Mouse (Mus musculus) brown adipose tissue, adult 24 weeks (tissue): Measurements from ENCODE around the gene Efcab11. TPM values are rescaled to one million over a fixed set of nuclear protein-coding genes. Genes with fewer than 3 reads are reported as not detected.

Source experiments
- H3K27ac ChIP-seq: fragments of 200-500 bp; replicated peaks from 2 replicates; pipeline ENCODE4 v1.5.1; 2012; ENCODE audit warnings: low read depth, mild to moderate bottlenecking, low read length
- H3K4me1 ChIP-seq: fragments of 200-500 bp; 2 replicates; pipeline ENCODE4 v1.6.1; 2012; ENCODE audit warnings: low read length, mixed read lengths; ENCODE audit not compliant: control insufficient read depth, insufficient read depth, insufficient read length
- H3K4me3 ChIP-seq: fragments of 200-500 bp; 2 replicates; pipeline ENCODE4 v1.5.1; 2012; ENCODE audit warnings: low read depth, mild to moderate bottlenecking, low read length, moderate library complexity; ENCODE audit not compliant: insufficient read depth
- polyA plus RNA-seq: library from polyadenylated mRNA; stranded (reverse); fragments of >200 nt; gene quantifications from 2 replicates; pipeline ENCODE4 v1.2.4, GENCODE M21; 2012; ENCODE audit not compliant: missing spikeins, insufficient read depth, insufficient read length

Gene Efcab11
- polyA plus RNA-seq, 1 experiment, result not detected

- no peak overlapping the region for H3K27ac ChIP-seq
- H3K4me3 ChIP-seq, result no peak overlapping the region
- 0 out of 2 replicates have a peak, but pooled peaks cover 4% of the 10 kb centered on the region for H3K4me1 ChIP-seq
These were observed 15.8 kb upstream of the Efcab11 start for GRCm38 (mm10) chr12:99899991-99900390.

GRCm38 (mm10) chr12:99898248-99898870 lies 14.1 kb upstream of the Efcab11 start:
- Histone ChIP-seq H3K4me3 (no peak overlapping the region), H3K4me1 (0 out of 2 replicates have a peak, but pooled peaks cover 3% of the 10 kb centered on the region), H3K27ac (no peak overlapping the region)

- Histone ChIP-seq H3K4me1 (no peaks in the 10 kb centered on the region), H3K27ac (no peak overlapping the region), H3K4me3 (no peak overlapping the region)
These were observed 13.6 kb upstream of the Efcab11 start for GRCm38 (mm10) chr12:99897846-99898245.

- no peaks in the 10 kb centered on the region for H3K4me1 ChIP-seq
- no peak overlapping the region for H3K27ac ChIP-seq
- H3K4me3 ChIP-seq, result peak overlapping the region; percentile 91
These were observed 1.2 kb upstream of the Efcab11 start for GRCm38 (mm10) chr12:99885282-99885901.

GRCm38 (mm10) chr12:99883713-99884105 lies 530 bp downstream of the Efcab11 start:
- Histone ChIP-seq H3K4me3 (peak overlapping the region; percentile 91), H3K27ac (peak overlapping the region; percentile 66)

GRCm38 (mm10) chr12:99883000-99883712 lies 1.1 kb downstream of the Efcab11 start:
- no peak overlapping the region for H3K27ac ChIP-seq

More at GRCm38 (mm10) chr12:99883713-99884105, 530 bp downstream of the Efcab11 start:
- no peaks in the 10 kb centered on the region for H3K4me1 ChIP-seq

GRCm38 (mm10) chr12:99874609-99875008 lies 9.6 kb downstream of the Efcab11 start:
- Histone ChIP-seq H3K4me3 (no peak overlapping the region), H3K4me1 (no peaks in the 10 kb centered on the region), H3K27ac (no peak overlapping the region)

More at GRCm38 (mm10) chr12:99883000-99883712, 1.1 kb downstream of the Efcab11 start:
- Histone ChIP-seq H3K4me3 (peak overlapping the region; percentile 91), H3K4me1 (no peaks in the 10 kb centered on the region)

GRCm38 (mm10) chr12:99873443-99873842 lies 10.8 kb downstream of the Efcab11 start:
- H3K27ac ChIP-seq, result no peak overlapping the region
- no peaks in the 10 kb centered on the region for H3K4me1 ChIP-seq
- H3K4me3 ChIP-seq, result no peak overlapping the region

- Histone ChIP-seq H3K27ac (no peak overlapping the region), H3K4me3 (no peak overlapping the region)
These were observed 15.4 kb downstream of the Efcab11 start for GRCm38 (mm10) chr12:99868821-99869220.

GRCm38 (mm10) chr12:99864613-99865012 lies 19.6 kb downstream of the Efcab11 start:
- no peak overlapping the region for H3K4me3 ChIP-seq
- no peak overlapping the region for H3K27ac ChIP-seq
- no peaks in the 10 kb centered on the region for H3K4me1 ChIP-seq

More at GRCm38 (mm10) chr12:99868821-99869220, 15.4 kb downstream of the Efcab11 start:
- no peaks in the 10 kb centered on the region for H3K4me1 ChIP-seq

- no peak overlapping the region for H3K4me3 ChIP-seq
- H3K4me1 ChIP-seq, result no peaks in the 10 kb centered on the region
- no peak overlapping the region for H3K27ac ChIP-seq
These were observed 23.3 kb downstream of the Efcab11 start for GRCm38 (mm10) chr12:99860981-99861380.

GRCm38 (mm10) chr12:99859391-99860100 lies 24.7 kb downstream of the Efcab11 start:
- Histone ChIP-seq H3K4me1 (no peaks in the 10 kb centered on the region), H3K4me3 (no peak overlapping the region), H3K27ac (no peak overlapping the region)

- no peak overlapping the region for H3K27ac ChIP-seq
- H3K4me3 ChIP-seq, result no peak overlapping the region
- no peaks in the 10 kb centered on the region for H3K4me1 ChIP-seq
These were observed 25.6 kb downstream of the Efcab11 start for GRCm38 (mm10) chr12:99858664-99859063.

GRCm38 (mm10) chr12:99856011-99856410 lies 28.2 kb downstream of the Efcab11 start:
- H3K4me3 ChIP-seq, result no peak overlapping the region
- no peaks in the 10 kb centered on the region for H3K4me1 ChIP-seq
- H3K27ac ChIP-seq, result no peak overlapping the region
